Mouse (Mus musculus) gastrocnemius, adult 2 months (tissue): ENCODE data around the gene Tex9. TPM values are rescaled to one million over a fixed set of nuclear protein-coding genes. Genes with fewer than 3 reads are reported as not detected.

Source experiments
- DNase-seq: peaks from one replicate; pipeline ENCODE4 v3.0.0; 2022
- H3K27ac ChIP-seq: fragments of 200-600 bp; 2 replicates; pipeline ENCODE4 v1.8.1; 2022; ENCODE audit warnings: mild to moderate bottlenecking
- H3K4me3 ChIP-seq: fragments of 200-600 bp; 2 replicates; pipeline ENCODE4 v1.8.1; 2022; ENCODE audit warnings: mild to moderate bottlenecking, moderate library complexity
- CTCF ChIP-seq: fragments of 200-600 bp; IDR thresholded peaks from 2 replicates; pipeline ENCODE4 v1.8.1; 2022; ENCODE audit warnings: antibody characterized with exemption, mild to moderate bottlenecking, moderate library complexity
- intact Hi-C: fragments of 180-260 bp; cut with DNase I; formaldehyde crosslinking; loops from one replicate; pipeline ENCODE4 v1.15.1; 2025
- total RNA-seq, 2 experiments: library from RNA; stranded (reverse); gene quantifications; 2 replicates each; pipeline ENCODE4 v1.2.3; 2021

The Tex9 gene
- total RNA-seq, 2 experiments from 2014 or later: 1.8 TPM

DNA sequence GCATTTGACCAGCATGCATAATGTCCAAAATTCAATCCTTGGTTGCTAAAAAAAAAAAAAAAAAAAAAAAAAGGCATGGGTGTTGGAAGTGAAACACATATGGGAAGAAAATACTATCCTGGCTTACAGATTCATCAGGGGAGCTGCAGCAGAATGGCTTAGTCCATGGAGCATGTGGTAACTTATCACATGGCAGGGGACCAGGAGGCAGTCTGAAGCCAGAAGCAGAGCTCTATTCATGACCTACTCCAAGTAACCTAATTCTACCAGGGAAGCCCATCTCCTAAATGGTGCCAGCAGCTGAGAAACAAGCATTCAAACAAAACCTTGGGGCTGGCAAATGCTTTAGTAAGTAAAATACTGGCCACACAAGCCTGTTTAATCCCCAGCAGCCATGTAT is 27.2 kb upstream of the Tex9 start:
- intact Hi-C loops: no loop called here
- DNase-seq: peak; percentile 65
- Histone ChIP-seq H3K4me3 (no peak overlapping the region), H3K27ac (no peak overlapping the region)
- TF ChIP-seq CTCF: no peak

DNA sequence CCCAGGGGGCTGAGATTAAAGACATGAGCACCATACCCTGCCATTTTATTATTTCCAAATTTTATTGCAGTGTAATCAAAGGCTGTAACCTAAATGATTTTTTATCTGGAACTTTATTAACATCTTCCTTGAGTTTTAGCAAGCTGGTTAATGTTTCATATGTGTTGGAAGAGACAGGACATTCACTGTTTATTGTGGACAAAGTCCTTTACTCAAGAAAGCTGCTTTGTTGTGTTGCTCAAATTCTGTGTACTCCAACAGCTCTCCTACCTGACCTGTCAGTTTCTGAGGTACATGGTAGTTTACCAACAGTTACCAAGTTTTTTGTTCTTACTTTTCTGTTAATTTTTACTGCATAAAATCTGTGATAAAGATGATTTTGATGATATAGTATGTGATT is 23.4 kb upstream of the Tex9 start:
- intact Hi-C loops: no loop called here
- no peak for TF ChIP-seq CTCF
- Histone ChIP-seq H3K4me3 (no peak overlapping the region), H3K27ac (no peak overlapping the region)
- DNase-seq: no peak

DNA sequence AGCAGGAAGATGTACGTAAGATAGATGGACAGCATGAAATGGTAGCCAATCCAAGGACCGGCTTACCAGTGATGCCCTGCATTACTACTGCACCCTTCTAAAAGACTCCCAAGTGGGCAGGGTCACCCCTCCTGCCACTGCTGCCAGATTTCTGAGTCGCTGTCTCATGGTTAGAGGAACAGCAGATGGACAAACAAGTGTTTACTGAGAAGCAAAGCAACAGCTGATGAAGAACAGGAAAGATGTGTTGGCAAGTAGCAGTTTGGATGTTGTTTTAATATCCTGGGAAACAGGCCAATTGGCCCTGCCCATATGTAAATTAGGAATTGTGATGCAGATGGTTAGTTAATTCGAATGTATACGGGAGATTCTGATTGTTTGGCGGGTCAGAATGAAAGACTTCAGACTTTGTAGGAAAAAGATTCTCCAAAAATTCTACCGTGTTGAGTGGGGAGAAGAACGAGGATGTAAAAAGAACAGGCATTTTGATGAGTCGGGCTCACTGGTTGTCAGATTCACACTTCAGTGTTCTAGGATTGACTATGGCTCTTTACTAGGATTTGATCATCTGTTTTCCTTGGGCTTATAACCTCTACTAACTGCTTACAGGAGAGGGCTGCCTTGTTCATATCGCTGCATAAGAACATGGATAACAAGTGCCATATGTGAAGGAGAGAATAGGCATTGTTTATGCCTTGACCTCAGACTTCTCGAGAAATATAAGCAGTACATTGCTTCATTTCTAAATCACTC is 20.4 kb upstream of the Tex9 start:
- intact Hi-C loops: no loop called here
- TF ChIP-seq CTCF: no peak
- DNase-seq: no peak
- no peak overlapping the region for H3K27ac ChIP-seq
- no peak overlapping the region for H3K4me3 ChIP-seq

DNA sequence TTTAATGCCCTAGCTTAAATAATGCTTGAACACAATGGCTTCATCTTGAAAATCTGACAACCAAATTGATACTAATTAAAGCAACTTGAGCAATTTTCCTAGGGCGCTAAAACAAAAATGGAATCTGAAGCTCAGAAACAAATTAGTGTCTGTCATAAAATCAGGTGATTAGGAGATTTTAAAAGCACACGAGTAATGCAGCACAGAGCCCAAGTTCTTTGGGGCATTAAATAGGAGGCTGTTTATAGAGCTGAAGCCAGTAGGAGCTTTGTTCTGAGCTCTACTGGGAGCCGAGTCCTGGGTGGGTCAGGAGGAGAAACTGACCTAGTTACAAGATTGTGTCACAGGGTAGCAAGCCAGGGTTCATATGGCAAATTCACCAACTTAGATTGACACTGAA is 5.2 kb upstream of the Tex9 start:
- intact Hi-C loops: no loop called here
- peak; percentile 29 for DNase-seq
- no peak for TF ChIP-seq CTCF
- no peak overlapping the region for H3K27ac ChIP-seq
- H3K4me3 ChIP-seq: no peak overlapping the region

DNA sequence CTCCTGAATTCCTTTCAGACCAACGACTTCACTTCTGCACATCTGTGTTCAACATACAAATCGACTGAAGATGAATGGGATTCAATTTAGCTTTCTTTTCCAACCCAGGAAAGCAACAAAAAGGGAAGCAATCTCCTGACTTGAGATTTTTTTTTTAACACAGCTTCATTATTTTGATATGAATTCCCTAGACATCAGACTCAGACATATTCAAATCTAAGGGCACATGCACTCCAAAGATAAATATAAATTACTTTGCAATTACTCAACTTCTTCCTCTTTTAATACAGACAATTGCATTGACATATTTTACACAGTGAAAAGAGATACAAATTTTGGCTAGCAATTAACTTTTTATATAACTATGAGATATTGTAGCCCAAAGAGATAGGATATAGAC is 4.7 kb upstream of the Tex9 start:
- no peak for TF ChIP-seq CTCF
- intact Hi-C loops: no loop called here
- no peak overlapping the region for H3K4me3 ChIP-seq
- no peak for DNase-seq
- H3K27ac ChIP-seq: no peak overlapping the region

DNA sequence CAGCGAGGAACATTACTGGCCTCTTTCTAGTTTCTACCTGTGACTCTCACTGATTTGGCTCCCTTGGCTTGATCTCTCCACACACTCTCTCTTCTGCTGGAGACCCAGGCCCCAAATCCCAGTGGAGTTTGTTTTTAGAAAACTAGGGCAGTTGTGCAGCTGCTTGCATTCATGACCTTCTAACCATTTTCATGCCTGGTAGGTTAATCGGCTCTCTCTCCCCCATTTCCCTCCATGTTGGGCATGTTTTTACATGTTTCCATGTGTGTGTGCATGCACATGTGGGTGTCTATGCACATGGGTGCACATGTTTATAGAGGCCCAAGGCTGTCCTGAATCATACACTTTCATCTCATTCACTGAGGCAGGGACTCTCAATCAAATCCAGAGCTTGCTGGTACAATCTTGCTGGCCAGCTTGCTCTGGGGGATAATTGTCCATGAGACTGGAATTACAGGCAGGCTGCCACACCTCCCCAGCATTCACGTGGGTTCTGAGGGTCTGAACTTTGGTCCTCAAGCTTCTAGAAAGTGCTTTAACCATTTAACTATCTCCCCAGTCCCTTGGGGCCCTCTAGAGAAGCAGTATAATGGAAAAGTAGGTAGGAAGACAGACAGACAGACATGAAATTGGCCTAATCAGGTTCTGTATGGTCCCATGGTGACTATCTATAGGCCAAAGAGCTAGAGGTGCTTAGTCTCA is 2.1 kb upstream of the Tex9 start:
- no peak for TF ChIP-seq CTCF
- intact Hi-C loops: no loop called here

DNA sequence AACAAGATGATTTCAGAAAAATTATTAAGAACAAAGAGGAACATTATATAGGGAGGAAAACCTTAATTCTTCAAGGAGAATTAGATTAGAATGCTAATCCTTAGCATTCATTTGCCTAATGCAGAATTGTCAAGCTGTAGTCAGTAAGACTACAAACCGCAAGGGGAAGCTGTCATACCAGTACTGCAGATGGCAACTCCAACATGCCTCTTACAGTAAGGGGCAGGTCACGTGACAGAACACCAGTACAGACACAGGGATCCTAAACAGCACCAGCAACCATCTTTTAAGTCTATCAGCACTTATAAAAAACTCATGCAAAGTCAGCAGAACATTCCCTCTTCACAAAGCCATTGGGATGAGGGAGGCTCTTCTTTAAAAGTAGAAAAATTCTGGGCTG is 1.5 kb upstream of the Tex9 start:
- Histone ChIP-seq H3K27ac (no peak overlapping the region), H3K4me3 (no peak overlapping the region)
- intact Hi-C loops: no loop called here
- no peak for DNase-seq
- TF ChIP-seq CTCF: no peak

More for the DNA sequence above, 2.1 kb upstream of the Tex9 start:
- Histone ChIP-seq H3K4me3 (no peak overlapping the region), H3K27ac (no peak overlapping the region)
- DNase-seq: no peak

DNA sequence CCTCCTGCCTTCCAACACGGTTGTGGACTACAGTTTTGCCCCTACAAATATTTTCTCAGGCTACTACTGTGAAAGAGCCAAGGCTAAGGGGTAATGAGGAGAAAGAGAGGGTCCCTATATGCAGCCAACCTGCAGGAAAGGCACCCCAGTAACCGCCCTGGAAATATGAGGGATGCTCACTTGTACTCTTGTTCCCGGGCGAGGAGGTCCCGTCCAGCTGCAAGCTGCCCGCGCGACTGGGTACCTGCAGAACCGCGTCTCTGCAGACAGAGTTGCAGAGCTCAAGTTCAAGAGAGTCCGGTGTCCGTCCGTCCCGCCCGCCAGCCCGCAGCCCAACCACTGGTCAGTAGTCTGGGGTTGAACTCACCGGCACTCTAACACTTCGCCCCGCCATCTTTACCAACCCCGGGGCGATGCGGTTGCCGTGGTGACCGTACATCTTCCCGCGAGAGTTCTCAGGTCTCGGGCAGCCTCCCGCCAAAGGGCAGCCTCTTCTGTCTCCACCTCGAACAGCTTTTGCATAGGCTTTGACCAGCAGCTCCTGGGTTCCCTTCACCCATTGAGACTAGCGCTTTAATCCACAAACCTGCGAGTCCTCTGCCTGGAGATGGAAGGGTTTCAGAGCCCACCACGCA is 336 bp downstream of the Tex9 start:
- Histone ChIP-seq H3K4me3 (peak overlapping the region; percentile 82), H3K27ac (peak overlapping the region; percentile 78)
- no peak for TF ChIP-seq CTCF
- intact Hi-C loops: no loop called here
- DNase-seq: peak; percentile 93

DNA sequence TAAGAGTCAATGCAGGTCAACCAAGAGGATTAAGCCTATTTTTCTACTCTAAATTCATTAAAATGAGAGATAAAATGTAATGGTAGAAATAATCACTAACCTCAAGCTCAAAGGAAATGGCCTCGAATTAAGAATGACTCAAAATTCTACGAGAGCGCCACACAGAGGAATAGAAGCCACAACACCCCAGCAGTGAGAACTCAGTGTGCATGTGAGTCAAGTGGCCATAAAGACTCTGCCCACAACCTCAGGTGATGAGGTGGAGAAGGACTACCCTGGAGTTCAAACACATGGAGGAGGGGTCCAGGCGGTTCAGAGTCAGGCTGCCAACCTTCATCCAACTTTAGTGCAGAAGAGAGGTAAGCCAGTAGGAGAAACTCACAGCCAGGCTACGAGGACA is 2.9 kb downstream of the Tex9 start:
- H3K27ac ChIP-seq: no peak overlapping the region
- intact Hi-C loops: no loop called here
- H3K4me3 ChIP-seq: no peak overlapping the region
- no peak for TF ChIP-seq CTCF
- no peak for DNase-seq

DNA sequence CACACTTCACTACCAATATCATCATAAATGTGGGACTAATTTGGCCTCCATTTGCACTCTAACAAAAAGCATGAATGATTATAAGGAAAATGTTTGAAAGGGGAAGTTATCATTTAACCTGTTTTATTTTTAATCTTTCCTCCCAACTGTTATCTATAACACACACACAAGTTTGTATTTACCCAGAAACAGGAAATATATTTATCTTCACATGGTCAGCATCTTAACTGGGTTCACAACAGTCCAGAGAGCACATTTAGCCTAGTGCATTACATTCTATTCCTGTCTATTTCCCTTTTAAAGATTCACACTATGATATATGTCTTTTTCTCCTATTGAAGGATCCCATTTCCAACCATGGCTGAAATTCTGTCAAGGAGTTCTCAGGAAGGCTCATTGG is 3.5 kb downstream of the Tex9 start:
- no peak for TF ChIP-seq CTCF
- no peak for DNase-seq
- intact Hi-C loops: no loop called here
- Histone ChIP-seq H3K27ac (no peak overlapping the region), H3K4me3 (no peak overlapping the region)

DNA sequence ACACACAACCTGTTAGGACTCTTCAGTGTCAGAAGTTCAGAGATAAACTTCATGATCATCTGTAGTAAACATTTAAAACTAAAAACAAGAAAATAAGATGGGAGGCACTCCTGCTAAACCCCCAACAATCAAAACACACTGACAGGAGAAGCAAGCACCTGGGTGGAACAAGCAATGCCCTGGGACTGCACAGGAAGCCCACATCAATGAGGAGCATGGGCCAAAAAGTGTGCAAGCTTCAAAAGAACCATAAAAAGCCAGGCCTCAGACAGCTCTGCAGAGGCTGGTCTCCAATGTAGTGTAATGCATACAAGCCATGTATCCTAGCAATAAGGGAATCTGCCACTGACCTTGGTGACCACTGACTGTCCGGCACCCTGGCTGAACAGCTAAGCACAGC is 12.7 kb downstream of the Tex9 start:
- no peak for DNase-seq
- no peak for TF ChIP-seq CTCF
- Histone ChIP-seq H3K4me3 (no peak overlapping the region), H3K27ac (no peak overlapping the region)
- intact Hi-C loops: no loop called here

DNA sequence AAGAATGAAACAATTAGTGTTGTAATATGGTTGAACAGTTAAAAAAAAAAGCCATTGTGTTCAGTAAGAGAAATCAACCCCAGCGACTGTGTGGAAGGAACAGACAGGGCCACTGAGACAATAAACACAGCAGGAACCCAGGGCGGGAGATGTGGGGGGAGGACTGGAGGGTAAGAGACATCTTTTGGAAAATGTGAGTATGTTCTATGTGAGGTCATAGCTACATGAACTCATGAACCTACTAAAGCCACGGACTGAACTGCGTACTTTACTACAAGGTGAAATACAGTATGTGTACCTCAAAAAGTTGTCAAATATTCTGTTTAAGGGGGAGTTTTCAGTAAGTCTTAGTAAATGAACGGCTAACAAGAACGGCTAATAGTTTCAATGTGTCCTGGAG is 14.7 kb downstream of the Tex9 start:
- no peak for TF ChIP-seq CTCF
- no peak for DNase-seq
- intact Hi-C loops: no loop called here
- Histone ChIP-seq H3K27ac (no peak overlapping the region), H3K4me3 (no peak overlapping the region)

DNA sequence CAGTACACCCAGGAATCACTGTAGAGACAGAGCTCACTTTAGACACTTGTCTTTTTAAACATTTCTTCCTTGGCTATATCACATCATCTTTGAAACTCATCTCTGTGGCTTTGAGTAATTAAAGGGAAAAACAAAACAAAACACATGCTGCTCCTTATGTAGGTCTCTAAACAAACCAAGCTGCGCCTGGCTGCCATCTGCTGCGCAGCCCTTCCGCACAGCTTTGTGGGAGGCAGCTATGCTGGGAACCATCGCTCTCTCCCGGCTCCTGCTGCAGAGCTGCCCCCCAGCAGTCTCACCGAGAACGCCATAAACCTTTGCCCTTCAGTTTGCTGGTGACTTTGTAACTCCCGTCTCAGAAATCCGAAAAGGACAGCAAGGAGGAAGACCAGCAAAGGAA is 16.5 kb downstream of the Tex9 start:
- intact Hi-C loops: no loop called here
- no peak for TF ChIP-seq CTCF
- no peak overlapping the region for H3K27ac ChIP-seq
- no peak for DNase-seq
- no peak overlapping the region for H3K4me3 ChIP-seq

DNA sequence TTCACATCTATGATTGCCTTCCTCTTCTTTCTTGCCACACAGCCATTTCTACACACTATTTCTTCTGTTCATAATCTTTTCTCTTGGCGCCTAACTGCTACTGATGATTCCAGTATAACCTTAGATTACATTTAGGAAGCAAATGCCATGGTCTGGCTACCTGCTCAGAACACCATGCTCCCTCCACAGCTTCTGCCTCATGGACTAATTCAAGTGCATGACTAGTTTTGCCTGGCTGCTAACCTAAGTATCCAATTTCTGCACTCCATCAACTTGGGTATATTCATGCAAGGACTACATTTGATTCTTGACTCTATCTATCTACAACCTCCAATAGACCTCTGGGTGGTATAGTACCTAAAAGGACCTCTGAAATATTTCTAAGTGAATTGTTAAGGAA is 22.2 kb downstream of the Tex9 start:
- intact Hi-C loops: no loop called here
- DNase-seq: peak; percentile 49
- no peak for TF ChIP-seq CTCF
- no peak overlapping the region for H3K4me3 ChIP-seq
- H3K27ac ChIP-seq: peak overlapping the region; percentile 85
